Mouse (Mus musculus): Measurements from ENCODE around the gene Fig4. TPM values are rescaled to one million over a fixed set of nuclear protein-coding genes. Genes with fewer than 3 reads are reported as not detected.

Gene Fig4
- polyA plus RNA-seq, 1 experiment from 2014 or later: 34.4 TPM

DNA sequence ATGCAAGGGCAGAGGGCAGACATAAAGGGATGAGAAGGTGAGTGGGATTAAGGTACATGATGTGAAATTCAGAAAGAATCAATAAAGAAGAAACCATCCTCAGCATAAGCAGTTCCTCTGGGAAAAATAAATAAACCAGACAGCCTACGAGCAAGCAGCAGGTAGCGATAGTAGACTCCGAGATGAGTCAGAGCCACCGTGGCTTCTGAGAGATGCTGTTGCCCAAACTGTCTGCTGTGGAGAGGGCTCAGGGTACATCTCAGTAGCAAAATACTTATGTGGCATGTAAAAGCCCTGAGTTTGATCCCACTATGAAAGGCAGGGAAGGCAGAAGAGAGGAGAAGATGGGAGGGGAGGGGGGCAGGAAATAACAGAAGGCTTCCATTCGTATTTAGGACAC, 56.9 kb downstream of the Fig4 start:
- Histone ChIP-seq H3K9ac (replicated peaks; ENCODE audit: low read depth, low read length) (no peak overlapping the region), H3K27me3 (replicated peaks; ENCODE audit: control insufficient read depth, insufficient read depth, low read length) (no peaks in the 10 kb centered on the region), H3K27ac (ENCODE audit: low read length) (no peak overlapping the region), H3K4me1 (replicated peaks; ENCODE audit: control insufficient read depth, insufficient read depth, low read length) (no peaks in the 10 kb centered on the region), H3K4me2 (ENCODE audit: low read length) (no peak overlapping the region), H3K36me3 (ENCODE audit: control insufficient read depth, insufficient read depth) (peaks cover 3% of the 10 kb centered on the region; the same call in 1 of the 2 replicates), H3K4me3 (replicated peaks; ENCODE audit: low read length) (no peak overlapping the region), H3K9me3 (ENCODE audit: control insufficient read depth, low read length) (no peaks in the 10 kb centered on the region)
- WGBS: 79% methylated on average over 5 of the region's 5 CpGs
- ATAC-seq: no peak

DNA sequence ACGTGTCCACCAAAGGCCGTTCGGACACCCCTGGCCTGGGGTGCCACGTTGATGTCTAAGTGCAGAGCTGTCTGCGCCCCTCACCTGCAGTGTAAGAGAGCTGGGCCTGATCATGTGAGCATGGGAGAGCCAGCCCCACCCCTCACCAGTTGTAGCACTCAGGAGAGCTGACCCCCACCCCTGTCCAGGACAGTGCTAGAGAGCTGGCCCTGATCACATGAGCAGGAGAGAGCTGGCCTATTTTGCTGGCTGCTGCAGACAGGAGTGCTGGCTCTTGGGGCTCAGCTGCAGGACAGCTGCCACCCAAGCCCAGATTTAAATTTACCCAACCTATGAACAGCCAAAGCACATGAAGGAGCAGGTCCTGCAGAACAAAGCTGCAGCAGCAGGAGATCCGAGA, 57.6 kb downstream of the Fig4 start:
- H3K4me3 ChIP-seq (replicated peaks; ENCODE audit: low read length): no peak overlapping the region
- H3K4me2 ChIP-seq (ENCODE audit: low read length): no peak overlapping the region
- H3K4me1 ChIP-seq (replicated peaks; ENCODE audit: control insufficient read depth, insufficient read depth, low read length): no peaks in the 10 kb centered on the region
- H3K27ac ChIP-seq (ENCODE audit: low read length): no peak overlapping the region
- H3K9me3 ChIP-seq (ENCODE audit: control insufficient read depth, low read length): no peaks in the 10 kb centered on the region
- H3K36me3 ChIP-seq (ENCODE audit: control insufficient read depth, insufficient read depth): no peaks in the 10 kb centered on the region; the same call in 1 of the 2 replicates
- H3K9ac ChIP-seq (replicated peaks; ENCODE audit: low read depth, low read length): no peak overlapping the region
- no peaks in the 10 kb centered on the region for H3K27me3 ChIP-seq (replicated peaks; ENCODE audit: control insufficient read depth, insufficient read depth, low read length)
- 92% methylated on average over 6 of the region's 6 CpGs for WGBS
- no peak for ATAC-seq

DNA sequence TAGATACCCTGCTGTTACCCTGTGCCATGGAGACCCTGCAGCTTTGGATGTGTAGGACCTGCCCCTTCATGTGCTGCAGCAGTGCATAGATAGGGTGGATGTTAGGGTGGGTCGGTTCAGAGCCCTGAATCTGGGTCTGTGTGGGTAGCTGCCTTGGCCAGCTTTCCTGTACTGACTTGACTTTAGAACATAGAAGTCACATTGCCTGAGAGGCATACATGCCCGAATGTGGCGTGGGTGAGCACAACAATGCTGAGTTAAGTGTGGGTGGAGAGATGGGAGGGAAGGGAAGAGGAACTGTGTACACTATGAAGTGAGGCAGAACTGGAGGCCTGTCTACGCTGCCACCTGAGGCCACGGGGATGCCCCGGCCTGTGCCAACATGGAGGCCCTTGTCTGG, 58.0 kb downstream of the Fig4 start:
- Histone ChIP-seq H3K27ac (ENCODE audit: low read length) (no peak overlapping the region), H3K36me3 (ENCODE audit: control insufficient read depth, insufficient read depth) (no peaks in the 10 kb centered on the region), H3K9ac (replicated peaks; ENCODE audit: low read depth, low read length) (no peak overlapping the region), H3K4me1 (replicated peaks; ENCODE audit: control insufficient read depth, insufficient read depth, low read length) (no peaks in the 10 kb centered on the region), H3K4me2 (ENCODE audit: low read length) (no peak overlapping the region), H3K9me3 (ENCODE audit: control insufficient read depth, low read length) (no peaks in the 10 kb centered on the region), H3K4me3 (replicated peaks; ENCODE audit: low read length) (no peak overlapping the region), H3K27me3 (replicated peaks; ENCODE audit: control insufficient read depth, insufficient read depth, low read length) (no peaks in the 10 kb centered on the region)
- ATAC-seq: no peak
- WGBS: 94% methylated on average over 6 of the region's 6 CpGs

DNA sequence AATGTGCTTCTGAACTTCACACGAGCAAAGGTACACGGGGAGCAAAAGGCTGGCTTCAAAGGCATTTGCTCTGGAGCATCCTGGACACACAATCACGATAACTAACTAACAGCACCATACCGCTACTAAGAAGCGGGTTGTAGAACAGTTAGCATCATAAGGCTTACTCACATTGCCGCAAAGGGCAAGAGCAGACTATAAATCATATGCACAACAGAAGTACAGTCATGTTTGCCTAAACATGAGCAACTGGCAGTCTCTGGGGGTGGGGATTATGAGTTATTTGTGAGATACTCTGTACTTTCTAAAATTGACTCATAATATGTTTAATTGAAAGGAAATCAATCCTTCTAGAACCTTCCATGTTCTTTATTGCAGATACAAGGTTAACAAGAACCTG, 59.1 kb downstream of the Fig4 start:
- Histone ChIP-seq H3K27ac (ENCODE audit: low read length) (no peak overlapping the region), H3K9ac (replicated peaks; ENCODE audit: low read depth, low read length) (no peak overlapping the region), H3K36me3 (ENCODE audit: control insufficient read depth, insufficient read depth) (no peaks in the 10 kb centered on the region), H3K4me3 (replicated peaks; ENCODE audit: low read length) (no peak overlapping the region), H3K4me2 (ENCODE audit: low read length) (no peak overlapping the region), H3K9me3 (ENCODE audit: control insufficient read depth, low read length) (no peaks in the 10 kb centered on the region), H3K27me3 (replicated peaks; ENCODE audit: control insufficient read depth, insufficient read depth, low read length) (no peaks in the 10 kb centered on the region), H3K4me1 (replicated peaks; ENCODE audit: control insufficient read depth, insufficient read depth, low read length) (no peaks in the 10 kb centered on the region)
- no peak for ATAC-seq
- 94% methylated on average over 6 of the region's 6 CpGs for WGBS

GRCm38 (mm10) chr10:41241558-41242242, 61.4 kb downstream of the Fig4 start:
- H3K9me3 ChIP-seq (ENCODE audit: control insufficient read depth, low read length): no peaks in the 10 kb centered on the region
- WGBS: 85% methylated on average over 6 of the region's 6 CpGs
- no peak overlapping the region for H3K9ac ChIP-seq (replicated peaks; ENCODE audit: low read depth, low read length)
- H3K27me3 ChIP-seq (replicated peaks; ENCODE audit: control insufficient read depth, insufficient read depth, low read length): no peaks in the 10 kb centered on the region
- no peak overlapping the region for H3K4me2 ChIP-seq (ENCODE audit: low read length)
- ATAC-seq: no peak
- H3K27ac ChIP-seq (ENCODE audit: low read length): no peak overlapping the region
- no peaks in the 10 kb centered on the region for H3K36me3 ChIP-seq (ENCODE audit: control insufficient read depth, insufficient read depth)
- no peak overlapping the region for H3K4me3 ChIP-seq (replicated peaks; ENCODE audit: low read length)
- H3K4me1 ChIP-seq (replicated peaks; ENCODE audit: control insufficient read depth, insufficient read depth, low read length): no peaks in the 10 kb centered on the region

- no peak overlapping the region for H3K27ac ChIP-seq (ENCODE audit: low read length)
- no peaks in the 10 kb centered on the region for H3K4me1 ChIP-seq (replicated peaks; ENCODE audit: control insufficient read depth, insufficient read depth, low read length)
- WGBS: 74% methylated on average over 7 of the region's 7 CpGs
- no peak for ATAC-seq
- H3K9ac ChIP-seq (replicated peaks; ENCODE audit: low read depth, low read length): no peak overlapping the region
- H3K9me3 ChIP-seq (ENCODE audit: control insufficient read depth, low read length): no peaks in the 10 kb centered on the region
- H3K4me3 ChIP-seq (replicated peaks; ENCODE audit: low read length): no peak overlapping the region
- no peak overlapping the region for H3K4me2 ChIP-seq (ENCODE audit: low read length)
- no peaks in the 10 kb centered on the region for H3K27me3 ChIP-seq (replicated peaks; ENCODE audit: control insufficient read depth, insufficient read depth, low read length)
- H3K36me3 ChIP-seq (ENCODE audit: control insufficient read depth, insufficient read depth): no peaks in the 10 kb centered on the region
Observed at GRCm38 (mm10) chr10:41241080-41241479, 62.0 kb downstream of the Fig4 start.

- Histone ChIP-seq H3K27ac (ENCODE audit: low read length) (no peak overlapping the region), H3K9ac (replicated peaks; ENCODE audit: low read depth, low read length) (no peak overlapping the region), H3K4me1 (replicated peaks; ENCODE audit: control insufficient read depth, insufficient read depth, low read length) (no peaks in the 10 kb centered on the region), H3K27me3 (replicated peaks; ENCODE audit: control insufficient read depth, insufficient read depth, low read length) (no peaks in the 10 kb centered on the region), H3K9me3 (ENCODE audit: control insufficient read depth, low read length) (no peaks in the 10 kb centered on the region), H3K4me2 (ENCODE audit: low read length) (no peak overlapping the region), H3K36me3 (ENCODE audit: control insufficient read depth, insufficient read depth) (0 out of 2 replicates have a peak, but pooled peaks cover 2% of the 10 kb centered on the region), H3K4me3 (replicated peaks; ENCODE audit: low read length) (no peak overlapping the region)
- WGBS: 88% methylated on average over 2 of the region's 2 CpGs
- ATAC-seq: no peak
Observed at GRCm38 (mm10) chr10:41236020-41236419, 67.0 kb downstream of the Fig4 start.

GRCm38 (mm10) chr10:41235584-41235983, 67.5 kb downstream of the Fig4 start:
- no peaks in the 10 kb centered on the region for H3K9me3 ChIP-seq (ENCODE audit: control insufficient read depth, low read length)
- no peak for ATAC-seq
- 0 out of 2 replicates have a peak, but pooled peaks cover 2% of the 10 kb centered on the region for H3K36me3 ChIP-seq (ENCODE audit: control insufficient read depth, insufficient read depth)
- no peak overlapping the region for H3K4me2 ChIP-seq (ENCODE audit: low read length)
- no peaks in the 10 kb centered on the region for H3K4me1 ChIP-seq (replicated peaks; ENCODE audit: control insufficient read depth, insufficient read depth, low read length)
- no peak overlapping the region for H3K4me3 ChIP-seq (replicated peaks; ENCODE audit: low read length)
- H3K27ac ChIP-seq (ENCODE audit: low read length): no peak overlapping the region
- no peak overlapping the region for H3K9ac ChIP-seq (replicated peaks; ENCODE audit: low read depth, low read length)
- H3K27me3 ChIP-seq (replicated peaks; ENCODE audit: control insufficient read depth, insufficient read depth, low read length): no peaks in the 10 kb centered on the region
- WGBS: 73% methylated on average over 3 of the region's 3 CpGs

- ATAC-seq: no peak
- Histone ChIP-seq H3K4me2 (ENCODE audit: low read length) (no peak overlapping the region), H3K36me3 (ENCODE audit: control insufficient read depth, insufficient read depth) (0 out of 2 replicates have a peak, but pooled peaks cover 2% of the 10 kb centered on the region), H3K4me1 (replicated peaks; ENCODE audit: control insufficient read depth, insufficient read depth, low read length) (no peaks in the 10 kb centered on the region), H3K9ac (replicated peaks; ENCODE audit: low read depth, low read length) (no peak overlapping the region), H3K27me3 (replicated peaks; ENCODE audit: control insufficient read depth, insufficient read depth, low read length) (no peaks in the 10 kb centered on the region), H3K27ac (ENCODE audit: low read length) (no peak overlapping the region), H3K9me3 (ENCODE audit: control insufficient read depth, low read length) (no peaks in the 10 kb centered on the region), H3K4me3 (replicated peaks; ENCODE audit: low read length) (no peak overlapping the region)
- 84% methylated on average over 2 of the region's 2 CpGs for WGBS
Observed at GRCm38 (mm10) chr10:41235159-41235558, 67.9 kb downstream of the Fig4 start.

DNA sequence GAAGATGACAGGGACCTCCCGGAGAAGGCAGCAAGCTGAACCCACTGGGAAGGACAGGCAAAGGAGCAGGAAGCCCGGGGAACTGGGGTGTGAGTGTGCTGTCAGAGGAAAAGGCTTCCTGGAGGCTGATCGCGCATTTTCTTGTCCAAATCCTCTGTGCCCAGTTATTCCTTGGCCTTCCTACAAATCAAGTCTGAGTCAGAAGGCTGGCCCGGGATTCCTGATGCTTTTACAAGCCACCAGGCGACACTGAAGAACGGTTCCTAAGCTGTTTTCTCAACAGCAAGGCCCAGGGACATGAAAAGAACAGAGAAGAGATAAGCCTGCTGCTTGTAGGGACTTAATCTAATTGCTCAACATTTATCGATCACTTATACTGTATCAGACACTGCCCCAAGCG, 68.5 kb downstream of the Fig4 start:
- H3K4me1 ChIP-seq (replicated peaks; ENCODE audit: control insufficient read depth, insufficient read depth, low read length): no peaks in the 10 kb centered on the region
- H3K9me3 ChIP-seq (ENCODE audit: control insufficient read depth, low read length): no peaks in the 10 kb centered on the region
- 83% methylated on average over 9 of the region's 9 CpGs for WGBS
- H3K27ac ChIP-seq (ENCODE audit: low read length): no peak overlapping the region
- no peak overlapping the region for H3K4me3 ChIP-seq (replicated peaks; ENCODE audit: low read length)
- no peak overlapping the region for H3K9ac ChIP-seq (replicated peaks; ENCODE audit: low read depth, low read length)
- no peak for ATAC-seq
- H3K36me3 ChIP-seq (ENCODE audit: control insufficient read depth, insufficient read depth): 0 out of 2 replicates have a peak, but pooled peaks cover 2% of the 10 kb centered on the region
- no peak overlapping the region for H3K4me2 ChIP-seq (ENCODE audit: low read length)
- no peaks in the 10 kb centered on the region for H3K27me3 ChIP-seq (replicated peaks; ENCODE audit: control insufficient read depth, insufficient read depth, low read length)
